Mouse (Mus musculus): ENCODE measurements around the gene Cuedc1. TPM values are rescaled to one million over a fixed set of nuclear protein-coding genes. Genes with fewer than 3 reads are reported as not detected.

The Cuedc1 gene
- polyA plus RNA-seq, 1 experiment from 2014 or later, result 23.4 TPM

- Histone ChIP-seq H3K36me3 (no peaks in the 10 kb centered on the region), H3K9ac (no peak overlapping the region), H3K4me3 (replicated peaks) (no peak overlapping the region), H3K27me3 (no peaks in the 10 kb centered on the region), H3K9me3 (replicated peaks) (no peaks in the 10 kb centered on the region), H3K27ac (no peak overlapping the region), H3K4me2 (no peak overlapping the region), H3K4me1 (peaks cover 24% of the 10 kb centered on the region)
- WGBS, result 61% methylated on average over 5 of the region's 5 CpGs
- no peak for ATAC-seq (replicated peaks; ENCODE audit: low FRiP score)
These were observed 7.6 kb upstream of the Cuedc1 start for GRCm38 (mm10) chr11:88090293-88090692.

GRCm38 (mm10) chr11:88091949-88092348 is 5.9 kb upstream of the Cuedc1 start:
- no peak for ATAC-seq (replicated peaks; ENCODE audit: low FRiP score)
- no peak overlapping the region for H3K9ac ChIP-seq
- no peak overlapping the region for H3K27ac ChIP-seq
- no peaks in the 10 kb centered on the region for H3K9me3 ChIP-seq (replicated peaks)
- H3K27me3 ChIP-seq, result no peaks in the 10 kb centered on the region
- H3K4me1 ChIP-seq, result peaks cover 17% of the 10 kb centered on the region
- no peaks in the 10 kb centered on the region for H3K36me3 ChIP-seq
- 75% methylated on average over 1 of the region's 1 CpGs for WGBS
- H3K4me3 ChIP-seq (replicated peaks), result no peak overlapping the region
- H3K4me2 ChIP-seq, result no peak overlapping the region

GRCm38 (mm10) chr11:88097173-88097572 is 685 bp upstream of the Cuedc1 start:
- Histone ChIP-seq H3K4me2 (peak overlapping the region; percentile 77), H3K9me3 (replicated peaks) (no peaks in the 10 kb centered on the region), H3K4me3 (replicated peaks) (no peak overlapping the region), H3K36me3 (no peaks in the 10 kb centered on the region), H3K9ac (no peak overlapping the region), H3K27me3 (0 out of 2 replicates have a peak, but pooled peaks cover 2% of the 10 kb centered on the region), H3K4me1 (peaks cover 36% of the 10 kb centered on the region), H3K27ac (peak overlapping the region; percentile 49; the same call in 1 of the 2 replicates)
- WGBS, result 13% methylated on average over 4 of the region's 4 CpGs
- no peak for ATAC-seq (replicated peaks; ENCODE audit: low FRiP score)

GRCm38 (mm10) chr11:88098787-88099598 is 1.1 kb downstream of the Cuedc1 start:
- 0 out of 2 replicates have a peak, but pooled peaks cover 2% of the 10 kb centered on the region for H3K27me3 ChIP-seq
- peaks cover 38% of the 10 kb centered on the region for H3K4me1 ChIP-seq
- peak overlapping the region; percentile 95 for H3K27ac ChIP-seq
- peak; percentile 54 for ATAC-seq (replicated peaks; ENCODE audit: low FRiP score)
- H3K36me3 ChIP-seq, result no peaks in the 10 kb centered on the region
- under 1% methylated on average over 84 of the region's 95 CpGs for WGBS
- H3K9me3 ChIP-seq (replicated peaks), result no peaks in the 10 kb centered on the region
- peak overlapping the region; percentile 73 for H3K4me3 ChIP-seq (replicated peaks)
- peak overlapping the region; percentile 84 for H3K9ac ChIP-seq
- peak overlapping the region; percentile 77 for H3K4me2 ChIP-seq

GRCm38 (mm10) chr11:88099599-88100023 is 1.8 kb downstream of the Cuedc1 start:
- Histone ChIP-seq H3K36me3 (no peaks in the 10 kb centered on the region), H3K9ac (peak overlapping the region; percentile 84), H3K4me2 (peak overlapping the region; percentile 77), H3K9me3 (replicated peaks) (no peaks in the 10 kb centered on the region), H3K4me1 (peaks cover 38% of the 10 kb centered on the region), H3K27ac (peak overlapping the region; percentile 95), H3K27me3 (0 out of 2 replicates have a peak, but pooled peaks cover 2% of the 10 kb centered on the region), H3K4me3 (replicated peaks) (peak overlapping the region; percentile 73)
- ATAC-seq (replicated peaks; ENCODE audit: low FRiP score), result peak; percentile 75
- under 1% methylated on average over 38 of the region's 38 CpGs for WGBS

GRCm38 (mm10) chr11:88100170-88100569 is 2.3 kb downstream of the Cuedc1 start:
- H3K4me2 ChIP-seq, result peak overlapping the region; percentile 77
- peak overlapping the region; percentile 95; the same call in 1 of the 2 replicates for H3K27ac ChIP-seq
- peaks cover 39% of the 10 kb centered on the region for H3K4me1 ChIP-seq
- no peak for ATAC-seq (replicated peaks; ENCODE audit: low FRiP score)
- H3K27me3 ChIP-seq, result 0 out of 2 replicates have a peak, but pooled peaks cover 2% of the 10 kb centered on the region
- no peaks in the 10 kb centered on the region for H3K36me3 ChIP-seq
- H3K9me3 ChIP-seq (replicated peaks), result no peaks in the 10 kb centered on the region
- WGBS, result 37% methylated on average over 4 of the region's 4 CpGs
- H3K4me3 ChIP-seq (replicated peaks), result peak overlapping the region; percentile 73
- H3K9ac ChIP-seq, result peak overlapping the region; percentile 84

GRCm38 (mm10) chr11:88103214-88103941 is 5.5 kb downstream of the Cuedc1 start:
- H3K9me3 ChIP-seq (replicated peaks), result no peaks in the 10 kb centered on the region
- H3K4me3 ChIP-seq (replicated peaks), result no peak overlapping the region
- H3K4me2 ChIP-seq, result no peak overlapping the region
- ATAC-seq (replicated peaks; ENCODE audit: low FRiP score), result no peak
- H3K9ac ChIP-seq, result no peak overlapping the region
- no peaks in the 10 kb centered on the region for H3K27me3 ChIP-seq
- no peak overlapping the region for H3K27ac ChIP-seq
- no peaks in the 10 kb centered on the region for H3K36me3 ChIP-seq
- 86% methylated on average over 19 of the region's 19 CpGs for WGBS
- peaks cover 44% of the 10 kb centered on the region for H3K4me1 ChIP-seq

- ATAC-seq (replicated peaks; ENCODE audit: low FRiP score), result no peak
- Histone ChIP-seq H3K27me3 (no peaks in the 10 kb centered on the region), H3K4me2 (no peak overlapping the region), H3K4me1 (peaks cover 37% of the 10 kb centered on the region), H3K27ac (no peak overlapping the region), H3K9me3 (replicated peaks) (no peaks in the 10 kb centered on the region), H3K36me3 (no peaks in the 10 kb centered on the region), H3K4me3 (replicated peaks) (no peak overlapping the region), H3K9ac (no peak overlapping the region)
- 71% methylated on average over 6 of the region's 6 CpGs for WGBS
These were observed 7.8 kb downstream of the Cuedc1 start for GRCm38 (mm10) chr11:88105494-88106291.

GRCm38 (mm10) chr11:88106292-88106554 is 8.4 kb downstream of the Cuedc1 start:
- Histone ChIP-seq H3K4me3 (replicated peaks) (no peak overlapping the region), H3K9ac (no peak overlapping the region), H3K4me1 (peaks cover 33% of the 10 kb centered on the region), H3K4me2 (no peak overlapping the region), H3K27ac (no peak overlapping the region), H3K36me3 (no peaks in the 10 kb centered on the region), H3K9me3 (replicated peaks) (no peaks in the 10 kb centered on the region), H3K27me3 (no peaks in the 10 kb centered on the region)
- 61% methylated on average over 8 of the region's 8 CpGs for WGBS
- no peak for ATAC-seq (replicated peaks; ENCODE audit: low FRiP score)

- H3K9me3 ChIP-seq (replicated peaks), result no peaks in the 10 kb centered on the region
- peaks cover 33% of the 10 kb centered on the region for H3K4me1 ChIP-seq
- 63% methylated on average over 4 of the region's 4 CpGs for WGBS
- H3K27me3 ChIP-seq, result no peaks in the 10 kb centered on the region
- H3K27ac ChIP-seq, result no peak overlapping the region
- no peak overlapping the region for H3K9ac ChIP-seq
- H3K36me3 ChIP-seq, result no peaks in the 10 kb centered on the region
- no peak overlapping the region for H3K4me2 ChIP-seq
- no peak for ATAC-seq (replicated peaks; ENCODE audit: low FRiP score)
- H3K4me3 ChIP-seq (replicated peaks), result no peak overlapping the region
These were observed 9.5 kb downstream of the Cuedc1 start for GRCm38 (mm10) chr11:88107365-88107764.

GRCm38 (mm10) chr11:88110031-88110594 is 12.3 kb downstream of the Cuedc1 start:
- ATAC-seq (replicated peaks; ENCODE audit: low FRiP score), result no peak
- Histone ChIP-seq H3K9me3 (replicated peaks) (no peaks in the 10 kb centered on the region), H3K9ac (no peak overlapping the region), H3K36me3 (no peaks in the 10 kb centered on the region), H3K27ac (no peak overlapping the region), H3K4me1 (peaks cover 54% of the 10 kb centered on the region), H3K4me2 (no peak overlapping the region), H3K27me3 (no peaks in the 10 kb centered on the region), H3K4me3 (replicated peaks) (no peak overlapping the region)
- WGBS, result 55% methylated on average over 9 of the region's 9 CpGs

All from kidney, embryonic 15.5 days (tissue).